ENCODE assay signal across 8 mouse cellular contexts in genomic region chr7:66199391-66199831, GRCm38 (mm10).
A peak's percentile ranks its signal among the peaks of the same experiment; 100 is the strongest.
DNase-seq lines count a peak whose midpoint lies in the region; ATAC-seq and TF ChIP-seq lines count a peak whose summit lies in the region.

No protein-coding gene starts in this region.

- 0 out of 2 replicates have a peak, but pooled peaks have one; percentile 27 for ATAC-seq in kidney, embryonic 15.5 days (replicated peaks; ENCODE audit: low FRiP score)
- 0 out of 2 replicates have a peak, but pooled peaks have one; percentile 12 for ATAC-seq in forebrain, postnatal 0 days
- ATAC-seq in hindbrain, embryonic 12.5 days (ENCODE audit: low FRiP score) = 0 out of 2 replicates have a peak, but pooled peaks have one; percentile 38
- ATAC-seq in liver, embryonic 16.5 days (ENCODE audit: low read depth) = peak; percentile 20; the same call in 1 of the 2 replicates
- no peak for ATAC-seq in intestine, embryonic 15.5 days

- no peaks in the 10 kb centered on the region for H3K9me3 ChIP-seq in kidney, embryonic 15.5 days (replicated peaks)
- no peaks in the 10 kb centered on the region for H3K9me3 ChIP-seq in forebrain, postnatal 0 days (ENCODE audit: low read length)
- H3K9me3 ChIP-seq in hindbrain, embryonic 12.5 days (replicated peaks) = no peaks in the 10 kb centered on the region
- H3K9me3 ChIP-seq in liver, embryonic 16.5 days (replicated peaks; ENCODE audit: control insufficient read depth, low read length) = no peaks in the 10 kb centered on the region
- no peaks in the 10 kb centered on the region for H3K9me3 ChIP-seq in intestine, embryonic 15.5 days

- TF ChIP-seq CTCF in forebrain, postnatal 0 days (IDR thresholded peaks at IDR 0.05; ENCODE audit: low read depth) = no peak

- H3K4me1 ChIP-seq in kidney, embryonic 15.5 days = peaks cover 24% of the 10 kb centered on the region
- H3K4me1 ChIP-seq in forebrain, postnatal 0 days (ENCODE audit: insufficient read depth) = no peaks in the 10 kb centered on the region
- peaks cover 17% of the 10 kb centered on the region for H3K4me1 ChIP-seq in hindbrain, embryonic 12.5 days
- peaks cover 69% of the 10 kb centered on the region for H3K4me1 ChIP-seq in liver, embryonic 16.5 days (ENCODE audit: control insufficient read depth, low read depth, low read length)
- H3K4me1 ChIP-seq in intestine, embryonic 15.5 days (replicated peaks) = 0 out of 2 replicates have a peak, but pooled peaks cover 5% of the 10 kb centered on the region

- DNase-seq in kidney, postnatal 4 days = no peak
- peak; percentile 69 for DNase-seq in Muller cell, postnatal 12 days (ENCODE audit: inconsistent ontology term)
- no peak for DNase-seq in forebrain, postnatal 0 days
- DNase-seq in B cell, adult 2 months = no peak

- no peaks in the 10 kb centered on the region for H3K36me3 ChIP-seq in kidney, embryonic 15.5 days
- no peaks in the 10 kb centered on the region for H3K36me3 ChIP-seq in forebrain, postnatal 0 days (ENCODE audit: insufficient read depth)
- H3K36me3 ChIP-seq in hindbrain, embryonic 12.5 days = no peaks in the 10 kb centered on the region
- H3K36me3 ChIP-seq in liver, embryonic 16.5 days (ENCODE audit: control insufficient read depth, insufficient read depth) = no peaks in the 10 kb centered on the region
- H3K36me3 ChIP-seq in intestine, embryonic 15.5 days = no peaks in the 10 kb centered on the region

- H3K27me3 ChIP-seq in kidney, embryonic 15.5 days = no peaks in the 10 kb centered on the region
- H3K27me3 ChIP-seq in forebrain, postnatal 0 days (ENCODE audit: insufficient read depth, low read length) = no peaks in the 10 kb centered on the region
- H3K27me3 ChIP-seq in hindbrain, embryonic 12.5 days = no peaks in the 10 kb centered on the region
- H3K27me3 ChIP-seq in liver, embryonic 16.5 days (ENCODE audit: control insufficient read depth, insufficient read depth, low read depth, low read length) = no peaks in the 10 kb centered on the region
- no peaks in the 10 kb centered on the region for H3K27me3 ChIP-seq in intestine, embryonic 15.5 days (replicated peaks)

- H3K27ac ChIP-seq in kidney, embryonic 15.5 days = 0 out of 2 replicates have a peak overlapping the region, but pooled peaks have one; percentile 25
- no peak overlapping the region for H3K27ac ChIP-seq in forebrain, postnatal 0 days (ENCODE audit: low read depth, low read length)
- H3K27ac ChIP-seq in hindbrain, embryonic 12.5 days = peak overlapping the region; percentile 66
- H3K27ac ChIP-seq in liver, embryonic 16.5 days (ENCODE audit: low read length) = peak overlapping the region; percentile 39
- H3K27ac ChIP-seq in intestine, embryonic 15.5 days = no peak overlapping the region

- WGBS in kidney, embryonic 15.5 days = 71% methylated on average over 5 of the region's 5 CpGs
- WGBS in forebrain, postnatal 0 days = 79% methylated on average over 5 of the region's 5 CpGs
- 63% methylated on average over 5 of the region's 5 CpGs for WGBS in hindbrain, embryonic 12.5 days
- 44% methylated on average over 5 of the region's 5 CpGs for WGBS in liver, embryonic 16.5 days (ENCODE audit: insufficient replicate concordance)
- WGBS in intestine, embryonic 15.5 days = 76% methylated on average over 5 of the region's 5 CpGs

- H3K9ac ChIP-seq in kidney, embryonic 15.5 days = no peak overlapping the region
- no peak overlapping the region for H3K9ac ChIP-seq in forebrain, postnatal 0 days
- no peak overlapping the region for H3K9ac ChIP-seq in hindbrain, embryonic 12.5 days
- H3K9ac ChIP-seq in liver, embryonic 16.5 days (ENCODE audit: low read depth, low read length) = peak overlapping the region; percentile 3
- H3K9ac ChIP-seq in intestine, embryonic 15.5 days = no peak overlapping the region

- no peak overlapping the region for H3K4me3 ChIP-seq in kidney, embryonic 15.5 days (replicated peaks)
- H3K4me3 ChIP-seq in forebrain, postnatal 0 days (ENCODE audit: low read depth, low read length) = no peak overlapping the region
- no peak overlapping the region for H3K4me3 ChIP-seq in hindbrain, embryonic 12.5 days
- H3K4me3 ChIP-seq in liver, embryonic 16.5 days (ENCODE audit: low read depth, low read length) = no peak overlapping the region
- H3K4me3 ChIP-seq in intestine, embryonic 15.5 days (replicated peaks) = no peak overlapping the region

- H3K4me2 ChIP-seq in kidney, embryonic 15.5 days = no peak overlapping the region
- no peak overlapping the region for H3K4me2 ChIP-seq in forebrain, postnatal 0 days (ENCODE audit: low read depth)
- no peak overlapping the region for H3K4me2 ChIP-seq in hindbrain, embryonic 12.5 days (replicated peaks)
- no peak overlapping the region for H3K4me2 ChIP-seq in liver, embryonic 16.5 days (ENCODE audit: low read depth, low read length)
- H3K4me2 ChIP-seq in intestine, embryonic 15.5 days (replicated peaks) = no peak overlapping the region

Comparison
In these comparisons a context has a peak if more than half of its experiments do, and no peak if none do; other contexts are left out.
1. H3K27ac ChIP-seq: peak in kidney, embryonic 15.5 days (single experiment), hindbrain, embryonic 12.5 days (single experiment) and liver, embryonic 16.5 days (single experiment); none in forebrain, postnatal 0 days (single experiment) and intestine, embryonic 15.5 days (single experiment).